Mouse (Mus musculus): ENCODE results near the gene Trex2. TPM values are rescaled to one million over a fixed set of nuclear protein-coding genes. Genes with fewer than 3 reads are reported as not detected.
"Not testable (repeated sequence)": the region's sequence is repeated elsewhere in the genome, so short reads cannot be mapped to it uniquely, and the experiment has no call there.

Trex2 gene
- polyA plus RNA-seq, 1 experiment from 2014 or later = not detected

GRCm38 (mm10) chrX:73401616-73402015, 33.5 kb downstream of the Trex2 start:
- 90% methylated on average over 12 of the region's 12 CpGs for WGBS
- no peaks in the 10 kb centered on the region for H3K9me3 ChIP-seq
- H3K36me3 ChIP-seq = no peaks in the 10 kb centered on the region
- no peak overlapping the region for H3K4me3 ChIP-seq
- peaks cover 5% of the 10 kb centered on the region; the same call in 1 of the 2 replicates for H3K27me3 ChIP-seq (ENCODE audit: insufficient read depth, poor library complexity, severe bottlenecking)
- H3K27ac ChIP-seq = no peak overlapping the region
- DNase-seq (ENCODE audit: low spot score) = no peak
- H3K4me1 ChIP-seq = no peaks in the 10 kb centered on the region

- Histone ChIP-seq H3K27ac (no peak overlapping the region), H3K4me3 (no peak overlapping the region), H3K36me3 (no peaks in the 10 kb centered on the region), H3K9me3 (no peaks in the 10 kb centered on the region), H3K4me1 (no peaks in the 10 kb centered on the region), H3K27me3 (ENCODE audit: insufficient read depth, poor library complexity, severe bottlenecking) (peaks cover 9% of the 10 kb centered on the region; the same call in 1 of the 2 replicates)
- no peak for DNase-seq (ENCODE audit: low spot score)
- 83% methylated on average over 20 of the region's 20 CpGs for WGBS
Measured at GRCm38 (mm10) chrX:73400951-73401350, 34.2 kb downstream of the Trex2 start.

- H3K4me1 ChIP-seq; H3K4me3 ChIP-seq; H3K36me3 ChIP-seq; H3K9me3 ChIP-seq; H3K27ac ChIP-seq; DNase-seq (ENCODE audit: low spot score): not testable (repeated sequence)
- WGBS = 71% methylated on average over 2 of the region's 2 CpGs
- peaks cover 14% of the 10 kb centered on the region; the same call in 1 of the 2 replicates for H3K27me3 ChIP-seq (ENCODE audit: insufficient read depth, poor library complexity, severe bottlenecking)
Measured at GRCm38 (mm10) chrX:73398636-73399035, 36.5 kb downstream of the Trex2 start, which contains the start of gene Gm18336. Gm18336 (minus strand) TSS chrX:73398736.

DNA sequence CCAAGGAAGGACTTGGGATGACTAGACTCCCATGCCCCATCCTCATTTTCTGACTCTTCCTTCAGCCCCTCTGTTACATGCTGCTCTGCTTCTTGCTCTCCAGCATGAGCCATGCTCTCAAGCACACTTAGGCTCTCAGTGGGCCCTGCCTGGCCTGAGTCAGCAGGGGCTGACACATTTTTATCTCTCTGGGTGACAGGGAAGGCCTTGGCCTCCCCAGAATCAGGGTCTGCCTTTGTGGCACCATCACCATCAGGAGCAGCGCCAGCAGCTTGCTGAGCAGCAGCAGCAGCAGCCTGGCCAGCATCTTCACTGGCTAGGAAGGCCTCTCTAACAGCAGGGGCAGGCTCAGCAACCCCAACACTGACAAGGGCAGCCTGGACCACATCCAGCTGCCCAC, 38.7 kb downstream of the Trex2 start:
- WGBS = 83% methylated on average over 1 of the region's 1 CpGs
- Histone ChIP-seq H3K4me1 (no peaks in the 10 kb centered on the region), H3K9me3 (no peaks in the 10 kb centered on the region), H3K27ac (no peak overlapping the region), H3K36me3 (no peaks in the 10 kb centered on the region), H3K4me3 (no peak overlapping the region), H3K27me3 (ENCODE audit: insufficient read depth, poor library complexity, severe bottlenecking) (peaks cover 16% of the 10 kb centered on the region; the same call in 1 of the 2 replicates)
- no peak for DNase-seq (ENCODE audit: low spot score)

- 74% methylated on average over 4 of the region's 4 CpGs for WGBS
- Histone ChIP-seq H3K9me3 (no peaks in the 10 kb centered on the region), H3K27me3 (ENCODE audit: insufficient read depth, poor library complexity, severe bottlenecking) (peaks cover 14% of the 10 kb centered on the region; the same call in 1 of the 2 replicates), H3K4me1 (no peaks in the 10 kb centered on the region), H3K4me3 (no peak overlapping the region), H3K36me3 (no peaks in the 10 kb centered on the region), H3K27ac (no peak overlapping the region)
- DNase-seq (ENCODE audit: low spot score) = no peak
Measured at GRCm38 (mm10) chrX:73391481-73391880, 43.7 kb downstream of the Trex2 start.

DNA sequence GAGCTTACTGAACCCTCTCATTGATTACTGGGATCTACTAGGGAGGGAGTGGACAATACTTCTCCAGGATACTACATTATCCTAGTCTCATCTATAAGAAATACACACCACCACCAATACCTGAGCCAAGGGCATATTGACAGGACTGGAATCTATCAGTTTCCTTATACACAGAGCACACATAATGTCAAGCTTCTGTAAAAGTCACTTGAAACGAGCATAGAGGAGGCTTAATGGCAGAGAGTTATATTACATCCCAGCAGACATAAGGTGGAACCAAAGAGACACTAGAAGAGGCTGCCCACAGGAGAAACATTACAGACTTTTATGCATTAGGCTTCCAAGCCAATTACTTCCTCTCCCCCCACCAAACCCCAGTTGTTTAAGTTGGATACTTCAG, 50.2 kb downstream of the Trex2 start:
- Histone ChIP-seq H3K27me3 (ENCODE audit: insufficient read depth, poor library complexity, severe bottlenecking) (no peaks in the 10 kb centered on the region), H3K27ac (no peak overlapping the region), H3K4me1 (no peaks in the 10 kb centered on the region), H3K4me3 (no peak overlapping the region), H3K36me3 (no peaks in the 10 kb centered on the region), H3K9me3 (no peaks in the 10 kb centered on the region)
- 47% methylated on average over 1 of the region's 1 CpGs for WGBS
- DNase-seq (ENCODE audit: low spot score) = no peak

DNA sequence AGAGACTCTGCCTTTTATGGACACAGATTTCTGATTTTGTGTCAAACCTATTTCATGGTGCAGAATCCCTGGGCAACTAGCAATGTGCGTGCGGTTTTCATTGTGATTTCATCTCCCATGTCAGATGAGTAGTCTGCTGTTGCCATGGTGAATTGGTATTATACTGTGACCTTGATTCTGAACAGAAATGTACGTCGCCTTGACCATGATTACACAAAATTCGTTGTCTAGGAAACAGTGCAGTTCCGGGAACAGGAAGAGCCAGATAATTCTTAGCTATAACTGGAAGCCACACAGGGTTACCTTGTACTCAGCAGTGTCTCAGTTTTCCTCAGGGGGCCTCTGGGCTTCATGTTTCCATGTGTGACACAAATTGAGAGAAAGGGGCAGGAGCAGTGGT, 50.7 kb downstream of the Trex2 start:
- DNase-seq (ENCODE audit: low spot score) = no peak
- 79% methylated on average over 6 of the region's 6 CpGs for WGBS
- no peak overlapping the region for H3K4me3 ChIP-seq
- H3K27me3 ChIP-seq (ENCODE audit: insufficient read depth, poor library complexity, severe bottlenecking) = no peaks in the 10 kb centered on the region
- H3K4me1 ChIP-seq = no peaks in the 10 kb centered on the region
- no peaks in the 10 kb centered on the region for H3K36me3 ChIP-seq
- H3K9me3 ChIP-seq = no peaks in the 10 kb centered on the region
- no peak overlapping the region for H3K27ac ChIP-seq

Other genes starting within 250 kb of the Trex2 start
- 6.0 and 9.8 TPM in 2 replicates for gene Xlr3b, start 243.1 kb downstream of the Trex2 start, polyA plus RNA-seq (2016; fragmentation: Nextera tagmentation; extraction: Ambion mirVana)
- 0.74 and 0.83 TPM in 2 replicates for gene Xlr4b, start 221.0 kb downstream of the Trex2 start, polyA plus RNA-seq (2016; fragmentation: Nextera tagmentation; extraction: Ambion mirVana)
- 7.6 and 8.1 TPM in 2 replicates for gene F8a, start 207.1 kb downstream of the Trex2 start, polyA plus RNA-seq (2016; fragmentation: Nextera tagmentation; extraction: Ambion mirVana)
- 0.25 and 0.34 TPM in 2 replicates for gene Xlr4c, start 192.2 kb downstream of the Trex2 start, polyA plus RNA-seq (2016; fragmentation: Nextera tagmentation; extraction: Ambion mirVana)
- not detected in 2 replicates for gene Xlr3c, start 170.0 kb downstream of the Trex2 start, polyA plus RNA-seq (2016; fragmentation: Nextera tagmentation; extraction: Ambion mirVana)
- gene Xlr5a, start 142.4 kb downstream of the Trex2 start, polyA plus RNA-seq (2016; fragmentation: Nextera tagmentation; extraction: Ambion mirVana) = not detected in 2 replicates
- gene Xlr5c, start 142.4 kb downstream of the Trex2 start, polyA plus RNA-seq (2016; fragmentation: Nextera tagmentation; extraction: Ambion mirVana) = not detected in 2 replicates
- gene Gm45015, start 98.5 kb downstream of the Trex2 start, polyA plus RNA-seq (2016; fragmentation: Nextera tagmentation; extraction: Ambion mirVana) = not detected in 2 replicates
- 12.7 and 13.6 TPM in 2 replicates for gene Zfp275, start 92.7 kb downstream of the Trex2 start, polyA plus RNA-seq (2016; fragmentation: Nextera tagmentation; extraction: Ambion mirVana)
- gene Gm18336, start 36.6 kb downstream of the Trex2 start, polyA plus RNA-seq (2016; fragmentation: Nextera tagmentation; extraction: Ambion mirVana) = not detected in 2 replicates
- gene Zfp92, start 24.2 kb downstream of the Trex2 start, polyA plus RNA-seq (2016; fragmentation: Nextera tagmentation; extraction: Ambion mirVana) = 0.13 TPM in 1 of 2 replicates, not detected in the other
- 83.7 and 90.0 TPM in 2 replicates for gene Haus7, start 23.7 kb upstream of the Trex2 start, polyA plus RNA-seq (2016; fragmentation: Nextera tagmentation; extraction: Ambion mirVana)
- gene Bgn, start 48.3 kb upstream of the Trex2 start, polyA plus RNA-seq (2016; fragmentation: Nextera tagmentation; extraction: Ambion mirVana) = 18.6 and 30.3 TPM in 2 replicates
- gene Atp2b3, start 67.7 kb upstream of the Trex2 start, polyA plus RNA-seq (2016; fragmentation: Nextera tagmentation; extraction: Ambion mirVana) = 0.11 and 0.21 TPM in 2 replicates
- gene Dusp9, start 204.1 kb upstream of the Trex2 start, polyA plus RNA-seq (2016; fragmentation: Nextera tagmentation; extraction: Ambion mirVana) = 26.1 and 65.3 TPM in 2 replicates
- 7.3 and 8.0 TPM in 2 replicates for gene Pnck, start 224.8 kb upstream of the Trex2 start, polyA plus RNA-seq (2016; fragmentation: Nextera tagmentation; extraction: Ambion mirVana)
- 5.8 and 6.2 TPM in 2 replicates for gene Slc6a8, start 237.8 kb upstream of the Trex2 start, polyA plus RNA-seq (2016; fragmentation: Nextera tagmentation; extraction: Ambion mirVana)

Measured in heart, embryonic 10.5 days (tissue).